Mouse (Mus musculus) large intestine, adult 2 months (tissue): ENCODE measurements around the gene Olfr561. TPM values are rescaled to one million over a fixed set of nuclear protein-coding genes. Genes with fewer than 3 reads are reported as not detected.

Experiments used
- DNase-seq: peaks from one replicate; pipeline ENCODE4 v3.0.0-alpha.2; 2012; ENCODE audit warnings: low read depth, low spot score
- WGBS: fragments of 180-500 bp; shearing (Covaris S2); methylation state at CpG from one replicate; pipeline ENCODE4 v1.1.7; 2018; 5-methylcytosine and 5-hydroxymethylcytosine counted together
- polyA plus RNA-seq: library from polyadenylated mRNA; depleted of rRNA; stranded (reverse); fragments of >200 nt; gene quantifications from 2 replicates; pipeline ENCODE4 v1.2.3, GENCODE M21; 2012; rRNA removed

The Olfr561 gene
- polyA plus RNA-seq: not detected in 2 replicates

DNA sequence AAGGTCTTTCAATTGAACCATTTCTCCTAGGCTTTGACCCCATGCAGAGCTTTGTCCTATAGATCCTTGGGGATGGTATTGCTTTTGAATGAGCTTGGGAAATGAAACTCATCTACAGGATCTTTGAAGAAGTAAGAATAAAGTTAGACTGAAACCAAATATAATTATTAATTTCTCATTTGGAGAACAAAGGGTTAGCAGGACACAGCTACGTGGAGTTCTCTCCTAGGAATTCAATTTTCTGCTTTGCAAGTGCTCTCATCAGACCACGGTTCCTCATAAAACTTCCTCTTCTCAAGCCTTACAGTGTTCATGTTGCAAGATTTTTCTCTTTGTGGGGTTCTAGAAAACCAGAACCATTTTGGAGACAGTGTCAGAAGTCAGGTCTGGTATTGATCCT is at the start of gene Olfr561:
TSS of gene Olfr561 (plus strand) at position 301 of the 400 bp plus-strand sequence.
- no peak for DNase-seq
- WGBS: 60% methylated on average over 2 of the region's 2 CpGs

DNA sequence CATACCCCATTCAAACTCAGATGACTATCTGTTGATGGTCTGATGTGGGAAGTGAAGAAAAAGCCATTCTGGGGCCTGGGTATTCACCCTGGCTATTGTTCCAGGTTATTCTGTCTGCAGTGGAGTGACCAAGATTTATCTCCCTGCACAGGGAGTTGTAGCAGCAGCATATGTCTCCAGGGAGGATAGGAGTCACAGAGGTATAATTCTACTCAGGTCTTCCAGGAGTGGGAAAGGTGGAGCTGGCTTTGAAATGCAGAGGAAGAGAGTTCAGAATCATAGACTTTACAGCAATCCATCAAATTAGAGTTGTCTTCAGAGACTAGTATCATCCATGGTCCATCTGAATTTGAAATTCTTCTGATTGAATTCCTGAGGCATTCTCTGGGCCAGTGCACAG is 43.6 kb upstream of the Olfr561 start, which contains the start of gene Olfr559:
TSS of gene Olfr559 (minus strand) at position 101 of the 400 bp plus-strand sequence.
- DNase-seq: no peak

DNA sequence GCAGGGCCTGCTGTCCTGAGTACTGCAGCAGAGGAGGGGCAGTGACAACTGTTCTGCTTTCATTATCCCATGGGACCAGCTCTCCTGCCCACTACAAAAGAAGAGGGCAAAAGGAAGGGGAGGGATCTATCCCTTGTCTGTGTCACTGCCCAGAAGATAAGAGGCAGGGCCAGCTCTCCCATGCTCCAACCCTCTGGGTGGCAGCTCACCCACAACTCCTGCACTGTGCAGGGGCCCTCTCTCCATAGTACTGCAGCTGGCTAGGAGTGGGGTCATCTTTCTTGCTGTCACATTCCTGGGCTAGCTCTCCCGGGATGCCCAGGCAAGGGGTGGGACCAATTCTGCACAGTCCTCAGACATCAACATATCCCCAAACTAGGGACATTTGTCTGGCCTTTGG is 37.2 kb upstream of the Olfr561 start:
- 29% methylated on average over 1 of the region's 1 CpGs for WGBS
- no peak for DNase-seq

DNA sequence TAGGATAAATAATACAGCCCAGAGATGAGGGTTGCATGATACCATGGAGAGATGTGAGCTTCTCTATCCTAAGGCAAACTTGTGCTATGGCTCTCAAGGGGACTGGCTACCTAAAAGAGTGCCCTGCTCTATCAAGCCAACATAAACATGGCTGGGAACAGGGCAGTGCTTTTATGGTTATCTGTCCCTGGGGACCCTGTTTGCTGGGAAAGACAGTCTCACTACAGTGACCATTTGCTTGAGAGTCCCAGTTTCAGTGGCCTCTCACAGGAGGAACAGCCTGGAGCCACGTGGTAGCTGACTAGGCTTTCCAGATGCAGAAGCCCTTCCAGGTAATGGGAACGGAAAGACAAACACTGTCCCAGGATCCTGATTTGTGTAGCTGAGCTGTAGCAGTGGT is 33.3 kb upstream of the Olfr561 start:
- DNase-seq: no peak
- WGBS: 31% methylated on average over 2 of the region's 2 CpGs

DNA sequence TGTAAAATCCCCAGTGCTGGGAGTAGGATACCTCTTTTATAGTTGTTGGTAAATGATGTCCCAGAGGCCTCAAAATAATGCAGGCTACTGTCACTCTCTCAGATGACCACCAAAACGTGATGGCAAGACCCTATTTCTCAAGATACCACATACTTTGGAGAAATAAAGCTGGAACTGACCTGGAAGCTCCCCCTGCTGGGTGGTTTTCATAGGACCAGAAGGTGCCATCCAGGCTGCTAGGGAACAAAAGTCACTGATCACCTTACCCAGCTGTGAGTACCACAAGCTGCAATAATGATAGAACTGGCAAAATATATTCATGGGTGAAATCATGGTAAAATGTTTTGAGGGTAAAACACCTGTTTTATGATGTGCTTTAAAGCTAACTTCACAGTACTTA is 18.9 kb upstream of the Olfr561 start:
- no peak for DNase-seq
- WGBS: 2% methylated on average over 1 of the region's 1 CpGs

DNA sequence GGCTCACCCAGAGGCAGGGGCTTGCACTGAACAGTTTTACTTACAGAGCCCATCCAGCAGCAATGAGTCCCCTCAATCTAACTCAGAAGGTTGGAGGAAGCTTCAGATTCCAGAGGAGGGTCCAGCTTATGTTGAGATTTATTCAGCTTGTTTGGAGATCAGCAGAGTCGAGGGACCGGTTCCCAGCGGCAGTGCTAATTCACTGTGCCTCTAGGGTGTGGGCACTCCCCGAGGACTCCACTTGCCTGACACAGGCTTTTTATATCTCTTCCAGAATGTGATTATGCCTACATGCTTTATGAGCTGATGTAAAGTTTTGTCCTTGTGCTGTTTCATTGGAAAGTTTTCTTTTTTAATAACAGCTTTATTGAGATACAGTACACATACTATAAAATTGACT is 11.8 kb upstream of the Olfr561 start, which contains the start of the genes Olfr560 and Olfr78:
TSS of gene Olfr560 (minus strand) at position 101 of the 400 bp plus-strand sequence.
TSS of gene Olfr78 (minus strand) at position 206 of the 400 bp plus-strand sequence.
- WGBS: 34% methylated on average over 4 of the region's 4 CpGs
- DNase-seq: no peak

DNA sequence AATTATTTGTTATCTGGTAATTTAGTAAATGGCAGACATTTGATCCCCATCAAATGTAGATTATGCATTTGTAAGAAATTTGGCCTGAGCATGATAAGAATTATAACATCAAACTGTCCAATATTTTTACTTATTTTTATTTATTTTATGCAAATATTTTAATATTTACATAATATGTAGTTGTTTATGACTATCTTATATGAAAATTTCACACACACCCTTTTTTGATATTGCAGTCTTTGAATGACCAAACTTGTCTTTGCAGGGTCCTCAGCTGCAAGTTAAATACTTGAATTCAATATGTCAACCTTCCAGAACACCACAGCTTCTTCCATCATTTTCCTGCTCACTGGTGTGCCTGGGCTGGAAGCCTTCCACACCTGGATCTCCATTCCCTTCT is 32.2 kb downstream of the Olfr561 start, which contains the start of gene Olfr564:
TSS of gene Olfr564 (plus strand) at position 301 of the 400 bp plus-strand sequence.
- no peak for DNase-seq

Other genes with a start within 250 kb of the Olfr561 start
- gene Olfr547, start 236.5 kb upstream of the Olfr561 start, polyA plus RNA-seq: not detected in 2 replicates
- gene Olfr548-ps1, start 230.3 kb upstream of the Olfr561 start, polyA plus RNA-seq: not detected in 2 replicates
- not detected in 2 replicates for gene Olfr549, start 221.4 kb upstream of the Olfr561 start, polyA plus RNA-seq
- gene Trim21, start 205.7 kb upstream of the Olfr561 start, polyA plus RNA-seq: 4.9 and 6.2 TPM in 2 replicates
- gene Olfr550, start 199.8 kb upstream of the Olfr561 start, polyA plus RNA-seq: not detected in 2 replicates
- gene Olfr551, start 179.3 kb upstream of the Olfr561 start, polyA plus RNA-seq: not detected in 2 replicates
- not detected in 2 replicates for gene Olfr552, start 173.5 kb upstream of the Olfr561 start, polyA plus RNA-seq
- not detected in 2 replicates for gene Olfr553, start 153.0 kb upstream of the Olfr561 start, polyA plus RNA-seq
- gene Olfr554, start 132.8 kb upstream of the Olfr561 start, polyA plus RNA-seq: not detected in 2 replicates
- gene Olfr555, start 112.4 kb upstream of the Olfr561 start, polyA plus RNA-seq: not detected in 2 replicates
- gene Olfr556, start 106.3 kb upstream of the Olfr561 start, polyA plus RNA-seq: not detected in 2 replicates
- gene Trim68, start 83.9 kb upstream of the Olfr561 start, polyA plus RNA-seq: 6.7 and 9.2 TPM in 2 replicates
- gene Olfr557, start 75.3 kb upstream of the Olfr561 start, polyA plus RNA-seq: not detected in 2 replicates
- gene Olfr558, start 69.0 kb upstream of the Olfr561 start, polyA plus RNA-seq: 0.45 and 0.62 TPM in 2 replicates
- gene Olfr33, start 52.2 kb upstream of the Olfr561 start, polyA plus RNA-seq: not detected in 2 replicates
- gene Olfr559, start 43.7 kb upstream of the Olfr561 start, polyA plus RNA-seq: not detected in 2 replicates
- gene Olfr560, start 11.9 kb upstream of the Olfr561 start, polyA plus RNA-seq: not detected in 2 replicates
- 0.47 and 1.0 TPM in 2 replicates for gene Olfr78, start 11.8 kb upstream of the Olfr561 start, polyA plus RNA-seq
- gene Olfr564, start 32.3 kb downstream of the Olfr561 start, polyA plus RNA-seq: not detected in 2 replicates
- gene Olfr566, start 87.5 kb downstream of the Olfr561 start, polyA plus RNA-seq: not detected in 2 replicates
- gene Olfr568, start 105.9 kb downstream of the Olfr561 start, polyA plus RNA-seq: not detected in 2 replicates
- not detected in 2 replicates for gene Olfr569, start 119.7 kb downstream of the Olfr561 start, polyA plus RNA-seq
- not detected in 2 replicates for gene Olfr570, start 123.4 kb downstream of the Olfr561 start, polyA plus RNA-seq
- not detected in 2 replicates for gene Olfr571, start 146.3 kb downstream of the Olfr561 start, polyA plus RNA-seq
- not detected in 2 replicates for gene Olfr572, start 153.2 kb downstream of the Olfr561 start, polyA plus RNA-seq
- not detected in 2 replicates for gene Olfr573-ps1, start 171.4 kb downstream of the Olfr561 start, polyA plus RNA-seq
- gene Olfr574, start 177.2 kb downstream of the Olfr561 start, polyA plus RNA-seq: not detected in 2 replicates
- gene Olfr575, start 187.6 kb downstream of the Olfr561 start, polyA plus RNA-seq: not detected in 2 replicates
- not detected in 2 replicates for gene Olfr576, start 191.4 kb downstream of the Olfr561 start, polyA plus RNA-seq
- not detected in 2 replicates for gene Olfr577, start 204.7 kb downstream of the Olfr561 start, polyA plus RNA-seq
- gene Olfr578, start 218.1 kb downstream of the Olfr561 start, polyA plus RNA-seq: not detected in 2 replicates